Mouse (Mus musculus): Measurements from ENCODE around the gene Cmtm2b. TPM values are rescaled to one million over a fixed set of nuclear protein-coding genes. Genes with fewer than 3 reads are reported as not detected.
A peak's percentile ranks its signal among the peaks of the same experiment; 100 is the strongest.
"Not testable (repeated sequence)": the region's sequence is repeated elsewhere in the genome, so short reads cannot be mapped to it uniquely, and the experiment has no call there.

Gene Cmtm2b
- not detected in 2 replicates for polyA plus RNA-seq (2016; fragmentation: Nextera tagmentation; extraction: Ambion mirVana)

DNA sequence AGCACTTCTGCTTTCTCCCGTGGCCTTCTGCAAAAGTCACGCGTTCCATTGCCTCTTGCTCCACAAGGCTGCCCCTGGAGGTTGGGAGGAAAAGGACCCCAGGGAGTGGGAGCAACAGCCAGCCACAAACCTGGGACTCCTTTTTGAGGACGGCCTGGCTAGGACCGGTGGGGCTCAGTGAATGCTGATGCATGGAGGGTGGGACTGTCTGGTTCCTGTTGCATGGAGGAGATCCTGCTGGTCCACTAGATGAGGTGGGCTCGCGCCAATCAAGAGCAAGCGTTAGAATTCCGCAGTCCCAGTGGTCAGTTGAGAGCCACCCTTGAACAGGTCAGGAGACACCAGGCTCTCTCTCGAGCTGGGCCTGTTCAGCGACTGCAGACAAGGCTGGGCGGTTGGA lies at the start of gene Cmtm2b:
TSS of gene Cmtm2b (plus strand) at position 301 of the 400 bp plus-strand sequence.
- not testable (repeated sequence) for H3K4me1 ChIP-seq; H3K9me3 ChIP-seq; ATAC-seq (ENCODE audit: low FRiP score); H3K27me3 ChIP-seq; H3K36me3 ChIP-seq (replicated peaks); H3K4me2 ChIP-seq; H3K27ac ChIP-seq; H3K9ac ChIP-seq; H3K4me3 ChIP-seq (replicated peaks)
- 93% methylated on average over 12 of the region's 12 CpGs for WGBS

GRCm38 (mm10) chr8:104293081-104293480 lies 28.9 kb upstream of the Cmtm2b start, which contains the start of gene Cmtm2a:
Gene Cmtm2a, minus strand, starts transcription at chr8:104293181.
- not testable (repeated sequence) for H3K36me3 ChIP-seq (replicated peaks); H3K27me3 ChIP-seq; H3K4me2 ChIP-seq; H3K9ac ChIP-seq; H3K4me1 ChIP-seq; ATAC-seq (ENCODE audit: low FRiP score); H3K9me3 ChIP-seq; H3K4me3 ChIP-seq (replicated peaks); H3K27ac ChIP-seq
- WGBS = 91% methylated on average over 12 of the region's 12 CpGs

- WGBS = 85% methylated on average over 1 of the region's 1 CpGs
- Histone ChIP-seq H3K27me3 (no peaks in the 10 kb centered on the region), H3K36me3 (replicated peaks) (no peaks in the 10 kb centered on the region), H3K4me2 (no peak overlapping the region), H3K4me3 (replicated peaks) (no peak overlapping the region), H3K4me1 (no peaks in the 10 kb centered on the region), H3K9ac (no peak overlapping the region), H3K9me3 (no peaks in the 10 kb centered on the region), H3K27ac (no peak overlapping the region)
- ATAC-seq (ENCODE audit: low FRiP score) = no peak
Observed at GRCm38 (mm10) chr8:104294396-104294795, 27.6 kb upstream of the Cmtm2b start.

DNA sequence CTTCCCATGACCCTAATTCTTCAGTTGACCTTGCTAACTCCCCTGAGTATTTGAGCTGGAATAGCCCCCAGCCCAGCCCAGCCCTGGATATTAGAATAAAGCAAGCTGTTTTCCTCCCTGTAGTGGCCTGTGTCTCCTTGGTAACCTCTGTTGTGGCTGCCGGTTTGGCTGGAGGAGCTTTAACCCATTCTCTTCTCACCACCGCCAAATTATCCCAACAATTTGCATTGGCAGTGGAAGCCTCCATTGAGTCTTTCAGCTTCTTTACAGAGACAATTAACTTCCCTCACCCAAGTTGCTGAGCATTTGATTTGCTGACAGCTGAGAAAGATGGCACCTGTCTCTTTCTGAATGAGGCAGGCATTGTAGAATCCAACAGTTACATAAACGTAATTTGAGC lies 20.5 kb upstream of the Cmtm2b start:
- 2% methylated on average over 3 of the region's 3 CpGs for WGBS
- not testable (repeated sequence) for H3K36me3 ChIP-seq (replicated peaks); H3K4me3 ChIP-seq (replicated peaks); H3K9me3 ChIP-seq; H3K27ac ChIP-seq; H3K4me2 ChIP-seq; H3K27me3 ChIP-seq; H3K9ac ChIP-seq
- H3K4me1 ChIP-seq = peaks cover 13% of the 10 kb centered on the region
- ATAC-seq (ENCODE audit: low FRiP score) = peak; percentile 84

DNA sequence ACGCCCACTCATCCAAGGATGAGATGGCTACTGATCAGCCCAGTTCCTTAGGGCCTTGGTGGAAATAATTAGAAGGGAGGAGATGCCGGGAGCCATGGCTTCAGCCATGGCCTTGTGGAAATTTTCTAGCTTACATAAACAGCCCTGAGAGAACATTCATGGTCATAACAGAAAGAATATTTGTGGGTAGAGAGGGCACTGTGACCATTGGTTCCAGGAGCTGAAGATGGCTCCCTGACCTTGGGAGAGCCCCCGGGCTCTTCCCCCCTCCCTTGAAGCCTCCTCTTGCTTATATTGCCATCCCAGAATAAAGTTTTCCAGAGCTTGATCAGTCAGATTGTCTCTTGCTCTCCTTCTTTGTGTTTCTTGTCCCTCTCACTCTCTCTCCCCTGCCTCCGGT lies 19.5 kb upstream of the Cmtm2b start:
- WGBS = 91% methylated on average over 4 of the region's 4 CpGs
- not testable (repeated sequence) for H3K9ac ChIP-seq

DNA sequence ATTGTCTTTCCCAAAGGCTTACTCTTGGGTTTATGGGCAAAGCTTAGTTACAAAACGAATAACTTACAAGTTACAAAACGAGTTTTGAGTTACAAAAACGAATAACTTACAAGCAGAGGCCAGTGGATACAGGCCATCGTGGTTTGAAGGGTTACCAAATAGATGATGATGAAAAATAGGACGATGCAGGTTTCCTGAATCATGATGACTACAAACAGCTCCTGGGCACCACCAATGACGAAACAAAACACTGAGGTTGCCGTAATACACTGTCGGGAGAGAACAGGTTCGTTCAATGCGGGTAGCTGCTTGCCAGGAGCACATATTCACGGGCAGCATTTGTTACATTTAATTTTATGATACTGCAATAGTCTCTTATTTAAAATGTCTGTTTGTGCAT lies 17.1 kb upstream of the Cmtm2b start:
- H3K27ac ChIP-seq = no peak overlapping the region
- H3K27me3 ChIP-seq = no peaks in the 10 kb centered on the region
- no peaks in the 10 kb centered on the region for H3K9me3 ChIP-seq
- no peak overlapping the region for H3K4me3 ChIP-seq (replicated peaks)
- no peaks in the 10 kb centered on the region for H3K36me3 ChIP-seq (replicated peaks)
- WGBS = 89% methylated on average over 11 of the region's 11 CpGs
- ATAC-seq (ENCODE audit: low FRiP score) = no peak
- peaks cover 13% of the 10 kb centered on the region for H3K4me1 ChIP-seq
- H3K4me2 ChIP-seq = no peak overlapping the region
- no peak overlapping the region for H3K9ac ChIP-seq

More for the DNA sequence above, 19.5 kb upstream of the Cmtm2b start:
- not testable (repeated sequence) for H3K4me3 ChIP-seq (replicated peaks); H3K4me2 ChIP-seq; H3K9me3 ChIP-seq; H3K27me3 ChIP-seq; H3K36me3 ChIP-seq (replicated peaks); ATAC-seq (ENCODE audit: low FRiP score); H3K27ac ChIP-seq
- H3K4me1 ChIP-seq = peaks cover 13% of the 10 kb centered on the region

- not testable (repeated sequence) for ATAC-seq (ENCODE audit: low FRiP score); H3K4me1 ChIP-seq; H3K27me3 ChIP-seq; H3K9ac ChIP-seq; H3K4me3 ChIP-seq (replicated peaks); H3K4me2 ChIP-seq; H3K27ac ChIP-seq; H3K9me3 ChIP-seq; H3K36me3 ChIP-seq (replicated peaks)
- WGBS = 72% methylated on average over 6 of the region's 6 CpGs
Observed at GRCm38 (mm10) chr8:104308341-104308740, 13.7 kb upstream of the Cmtm2b start.

DNA sequence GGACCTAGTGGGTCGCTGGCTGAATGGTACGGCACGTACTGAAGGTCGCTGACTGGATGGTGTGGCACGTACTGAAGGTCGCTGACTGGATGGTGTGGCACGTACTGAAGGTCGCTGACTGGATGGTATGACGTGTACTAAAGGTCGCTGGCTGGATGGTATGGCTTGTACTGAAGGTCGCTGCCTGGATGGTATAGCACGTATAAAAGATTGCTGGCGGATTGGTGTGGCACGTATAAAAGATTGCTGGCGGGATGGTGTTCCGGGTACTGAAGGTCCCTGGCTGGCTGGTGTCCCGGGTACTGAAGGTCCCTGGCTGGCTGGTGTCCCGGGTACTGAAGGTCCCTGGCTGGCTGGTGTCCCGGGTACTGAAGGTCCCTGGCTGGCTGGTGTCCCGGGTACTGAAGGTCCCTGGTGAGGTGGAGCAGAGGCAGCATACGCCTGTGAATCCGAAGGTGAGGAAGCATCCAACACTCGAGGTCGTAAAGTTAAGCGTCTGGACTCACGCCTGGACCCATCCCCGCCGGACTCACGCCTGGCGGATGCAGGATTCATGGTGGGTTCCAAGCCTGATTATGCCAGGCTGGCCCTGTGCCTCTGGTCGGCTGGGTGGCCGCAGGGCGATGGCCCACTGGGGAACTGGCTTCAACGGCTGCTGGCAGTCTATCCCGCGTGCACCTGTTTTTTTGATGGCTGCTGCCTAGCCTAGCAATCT lies 12.4 kb upstream of the Cmtm2b start, which contains the start of the genes Gm45711 and Cmtm1:
TSS of gene Gm45711 (minus strand) at position 641 of the 715 bp plus-strand sequence.
TSS of gene Cmtm1 (minus strand) at position 705 of the 715 bp plus-strand sequence.
- not testable (repeated sequence) for H3K4me3 ChIP-seq (replicated peaks); H3K9me3 ChIP-seq; H3K27ac ChIP-seq; H3K27me3 ChIP-seq; ATAC-seq (ENCODE audit: low FRiP score); H3K4me2 ChIP-seq; H3K4me1 ChIP-seq; H3K36me3 ChIP-seq (replicated peaks); H3K9ac ChIP-seq
- 94% methylated on average over 36 of the region's 36 CpGs for WGBS

DNA sequence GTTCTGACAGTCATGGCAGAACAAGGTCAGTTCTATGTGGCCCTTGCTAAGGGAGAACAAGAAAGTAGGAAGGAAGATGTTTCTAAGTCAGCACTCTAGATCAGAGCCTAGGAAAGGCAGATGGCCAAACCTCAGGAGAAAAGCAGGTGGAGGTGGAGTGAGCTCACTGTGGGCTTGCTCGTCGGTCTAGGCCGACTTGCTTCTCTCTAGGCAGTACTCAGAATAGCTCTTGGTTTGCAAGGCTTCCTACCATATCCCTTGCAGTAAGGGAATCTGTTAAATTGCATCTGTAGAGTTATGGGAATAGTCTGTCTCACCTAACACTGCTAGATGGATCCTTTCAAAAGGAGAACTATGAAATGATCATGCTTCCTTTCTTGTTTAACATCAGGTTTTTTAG lies 10.0 kb upstream of the Cmtm2b start:
- 83% methylated on average over 3 of the region's 3 CpGs for WGBS
- H3K9ac ChIP-seq; H3K4me2 ChIP-seq; H3K4me3 ChIP-seq (replicated peaks); H3K27me3 ChIP-seq; ATAC-seq (ENCODE audit: low FRiP score); H3K4me1 ChIP-seq; H3K27ac ChIP-seq; H3K36me3 ChIP-seq (replicated peaks); H3K9me3 ChIP-seq: not testable (repeated sequence)

DNA sequence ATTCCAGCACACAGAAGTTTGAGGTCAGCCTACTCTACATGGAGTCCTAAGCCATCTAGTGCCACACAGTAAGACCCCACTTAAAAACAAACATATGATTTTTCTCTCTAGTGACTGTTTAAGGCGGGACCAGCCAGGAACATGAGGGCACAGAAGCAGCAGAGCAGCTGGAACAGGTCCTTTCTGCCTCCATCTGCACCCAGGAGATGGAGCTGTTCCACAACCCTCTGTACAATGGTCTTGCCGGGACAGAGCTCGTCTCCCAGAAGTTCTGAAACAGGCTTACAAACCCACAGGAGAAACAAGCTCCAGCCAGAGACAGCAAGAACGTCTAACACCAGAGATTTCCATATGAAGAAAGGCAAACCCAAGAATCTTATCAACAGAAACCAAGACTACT lies 8.7 kb upstream of the Cmtm2b start:
- Histone ChIP-seq H3K27ac (no peak overlapping the region), H3K4me1 (no peaks in the 10 kb centered on the region), H3K4me2 (no peak overlapping the region), H3K27me3 (no peaks in the 10 kb centered on the region), H3K9ac (no peak overlapping the region), H3K36me3 (replicated peaks) (no peaks in the 10 kb centered on the region), H3K4me3 (replicated peaks) (no peak overlapping the region), H3K9me3 (no peaks in the 10 kb centered on the region)
- WGBS = 74% methylated on average over 4 of the region's 4 CpGs
- no peak for ATAC-seq (ENCODE audit: low FRiP score)

DNA sequence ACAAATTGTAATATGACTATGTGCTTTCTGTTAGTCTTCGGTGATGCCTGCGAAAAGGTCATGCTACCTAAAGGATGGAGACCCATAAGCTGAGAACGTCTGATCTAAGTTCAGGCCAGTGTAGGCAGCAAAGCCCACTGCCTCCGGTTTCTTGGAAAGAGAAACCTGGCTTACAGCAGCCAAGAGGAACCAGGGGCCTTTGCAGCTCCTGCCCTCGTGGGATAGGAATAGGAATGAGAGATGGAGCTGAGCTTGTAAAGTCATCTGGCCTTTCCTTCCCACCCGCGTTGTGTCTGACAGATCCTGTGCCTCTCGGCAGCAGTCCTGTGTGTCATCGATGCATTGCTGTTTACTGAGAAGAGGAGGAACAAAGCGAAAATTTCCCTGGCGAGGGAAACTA lies 763 bp upstream of the Cmtm2b start, which contains the start of gene Gm11020:
TSS of gene Gm11020 (plus strand) at position 301 of the 400 bp plus-strand sequence.
- H3K36me3 ChIP-seq (replicated peaks); ATAC-seq (ENCODE audit: low FRiP score); H3K4me3 ChIP-seq (replicated peaks); H3K27me3 ChIP-seq; H3K9me3 ChIP-seq; H3K27ac ChIP-seq; H3K4me1 ChIP-seq; H3K9ac ChIP-seq; H3K4me2 ChIP-seq: not testable (repeated sequence)
- 89% methylated on average over 11 of the region's 11 CpGs for WGBS

DNA sequence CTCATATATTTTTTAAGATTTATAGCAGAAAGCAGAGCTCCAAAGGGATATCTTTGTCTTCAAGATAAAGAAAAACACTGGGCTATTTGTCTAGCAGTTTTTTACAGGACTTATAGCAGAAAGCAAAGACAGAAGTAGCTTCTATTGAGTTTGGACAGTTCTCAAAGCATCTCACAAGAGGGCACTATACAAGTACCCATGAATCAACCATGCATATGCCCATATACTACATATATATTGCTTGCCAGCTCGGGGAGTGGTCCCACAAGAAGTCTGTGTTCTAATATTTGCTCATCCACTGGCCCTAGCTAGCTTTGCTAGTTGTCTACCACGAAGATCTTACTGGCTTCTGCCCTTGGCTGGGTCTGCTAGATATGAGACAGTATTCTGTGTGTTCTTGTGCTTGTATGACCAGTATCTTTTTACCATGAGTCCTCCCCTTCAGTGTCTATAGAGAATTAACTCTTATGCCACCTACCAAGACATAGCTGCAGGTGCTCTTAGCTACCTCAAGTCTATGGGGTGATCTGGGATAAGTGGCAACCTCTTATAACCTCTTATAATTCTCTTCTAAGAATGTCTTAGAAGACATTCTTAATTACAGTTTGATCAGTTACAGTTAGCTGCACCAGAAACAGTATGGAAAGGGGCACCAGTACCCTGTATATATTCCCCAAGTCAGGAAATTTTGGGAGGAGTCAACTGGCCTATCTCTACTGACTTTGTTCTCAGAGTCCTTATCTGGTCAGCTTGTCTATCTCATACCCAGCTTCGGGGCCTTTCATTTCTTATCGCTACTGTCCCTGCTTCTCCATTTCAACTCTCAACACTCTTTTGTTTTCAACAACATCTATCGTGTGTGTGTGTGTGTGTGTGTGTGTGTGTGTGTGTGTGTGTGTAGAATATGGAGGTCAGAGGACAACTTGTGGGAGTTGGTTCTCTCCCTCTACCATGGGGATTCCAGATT lies 10.9 kb downstream of the Cmtm2b start:
- no peak overlapping the region for H3K9ac ChIP-seq
- no peaks in the 10 kb centered on the region for H3K27me3 ChIP-seq
- 0 out of 2 replicates have a peak, but pooled peaks cover 4% of the 10 kb centered on the region for H3K9me3 ChIP-seq
- no peak overlapping the region for H3K27ac ChIP-seq
- H3K4me2 ChIP-seq = no peak overlapping the region
- no peaks in the 10 kb centered on the region for H3K36me3 ChIP-seq (replicated peaks)
- no peak overlapping the region for H3K4me3 ChIP-seq (replicated peaks)
- no peaks in the 10 kb centered on the region for H3K4me1 ChIP-seq
- ATAC-seq (ENCODE audit: low FRiP score) = no peak
- 86% methylated on average over 5 of the region's 5 CpGs for WGBS

Data from forebrain, embryonic 12.5 days (tissue).